Comparison of ENCODE assay signal across 20 mouse cellular contexts in the genomic region with DNA sequence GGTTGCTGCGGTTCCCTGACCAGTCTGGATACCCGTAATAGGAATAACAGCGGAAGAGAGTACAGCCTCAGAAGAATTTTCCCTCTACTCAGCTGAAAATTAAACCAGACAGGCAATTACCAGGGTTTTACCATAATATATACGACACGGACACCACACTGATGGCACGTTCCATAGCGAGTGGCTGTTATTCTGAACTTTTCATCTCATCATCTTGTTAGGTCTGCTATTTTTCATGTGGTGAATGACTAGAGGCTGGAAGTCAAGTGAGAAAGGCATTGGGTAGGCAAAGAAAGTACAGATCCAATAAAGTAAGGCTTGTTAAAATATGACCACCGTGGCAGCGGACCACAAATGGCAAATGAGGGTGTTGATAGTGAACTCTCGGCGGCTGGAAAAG. TPM values are rescaled to one million over a fixed set of nuclear protein-coding genes. Genes with fewer than 3 reads are reported as not detected.
A peak's percentile ranks its signal among the peaks of the same experiment; 100 is the strongest.
DNase-seq lines count a peak whose midpoint lies in the region; ATAC-seq and TF ChIP-seq lines count a peak whose summit lies in the region.
"Had no signal": no experiment of that assay in that cellular context is flagged by ENCODE, and none has a peak within 500 bp of the region (broad histone marks: within the 10 kb centered on the region; RNA-seq: fewer than 3 reads in every experiment).

No protein-coding gene starts in this region.

- no peaks in the 10 kb centered on the region for H3K4me1 ChIP-seq in limb, embryonic 14.5 days (ENCODE audit: control insufficient read depth, insufficient read depth, low read length)
- no peaks in the 10 kb centered on the region for H3K4me1 ChIP-seq in limb, embryonic 10.5 days
- no peaks in the 10 kb centered on the region; the same call in 1 of the 2 replicates for H3K4me1 ChIP-seq in limb, embryonic 15.5 days
- H3K4me1 ChIP-seq: embryonic facial prominence, embryonic 12.5 days; forebrain, embryonic 13.5 days; forebrain, embryonic 15.5 days had no signal

- no peak overlapping the region for H3K9ac ChIP-seq in limb, embryonic 14.5 days (ENCODE audit: low read depth, low read length, severe bottlenecking)
- H3K9ac ChIP-seq in limb, embryonic 15.5 days: no peak overlapping the region
- H3K9ac ChIP-seq: embryonic facial prominence, embryonic 12.5 days; forebrain, embryonic 13.5 days; forebrain, embryonic 15.5 days; forebrain, postnatal 0 days had no signal

- intact Hi-C loops in heart, postnatal 25 days (cut with DNase I): no loop called here

- peak; percentile 68 for DNase-seq in heart, adult 11 months
- no peak for DNase-seq in heart, postnatal 25 days (ENCODE audit: low spot score)
- peak; percentile 15 for DNase-seq in limb, embryonic 14.5 days (ENCODE audit: low spot score)
- DNase-seq in limb, embryonic 10.5 days (ENCODE audit: low spot score): no peak
- no peak for DNase-seq in layer of hippocampus, adult 9-10 months (ENCODE audit: low spot score)
- DNase-seq: adrenal gland, adult 2 months; adrenal gland, postnatal 10 days; adrenal gland, postnatal 25 days; cerebellum, adult 11 months; cerebellum, adult 18-20 months; cerebellum, adult 8-10 months; cerebellum, adult 9-11 months; cerebellum, postnatal 14 days; cerebellum, postnatal 36 days; embryo, embryonic 11 days; forebrain, postnatal 0 days had no signal

- no peaks in the 10 kb centered on the region for H3K9me3 ChIP-seq in limb, embryonic 14.5 days (ENCODE audit: control insufficient read depth, low read length)
- H3K9me3 ChIP-seq in limb, embryonic 10.5 days (replicated peaks): no peaks in the 10 kb centered on the region
- no peaks in the 10 kb centered on the region for H3K9me3 ChIP-seq in limb, embryonic 15.5 days
- H3K9me3 ChIP-seq: embryonic facial prominence, embryonic 12.5 days; forebrain, embryonic 13.5 days; forebrain, embryonic 15.5 days had no signal

- no peaks in the 10 kb centered on the region for H3K27me3 ChIP-seq in limb, embryonic 14.5 days (ENCODE audit: control insufficient read depth, insufficient read depth, low read length)
- no peaks in the 10 kb centered on the region for H3K27me3 ChIP-seq in limb, embryonic 10.5 days (ENCODE audit: low read depth, poor library complexity, severe bottlenecking)
- no peaks in the 10 kb centered on the region for H3K27me3 ChIP-seq in limb, embryonic 15.5 days
- H3K27me3 ChIP-seq: embryonic facial prominence, embryonic 12.5 days; forebrain, embryonic 13.5 days; forebrain, embryonic 15.5 days had no signal

- no peak for TF ChIP-seq POLR2A in limb, embryonic 14.5 days (IDR thresholded peaks at IDR 0.05; ENCODE audit: borderline replicate concordance, extremely low read depth, insufficient read depth, insufficient read length)

- ATAC-seq in limb, embryonic 14.5 days (ENCODE audit: low FRiP score, low read depth): no peak; the same call in 1 of the 2 replicates
- ATAC-seq in limb, embryonic 15.5 days (ENCODE audit: insufficient number of reproducible peaks, low FRiP score, low TSS enrichment, low read depth): 0 out of 2 replicates have a peak, but pooled peaks have one; percentile 48
- ATAC-seq: forebrain, embryonic 13.5 days; forebrain, embryonic 15.5 days; forebrain, postnatal 0 days had no signal

- no peaks in the 10 kb centered on the region for H3K36me3 ChIP-seq in limb, embryonic 14.5 days (ENCODE audit: control insufficient read depth, insufficient read depth, low read length)
- no peaks in the 10 kb centered on the region for H3K36me3 ChIP-seq in limb, embryonic 10.5 days
- no peaks in the 10 kb centered on the region for H3K36me3 ChIP-seq in limb, embryonic 15.5 days
- H3K36me3 ChIP-seq: embryonic facial prominence, embryonic 12.5 days; forebrain, embryonic 15.5 days had no signal

- no peak overlapping the region for H3K27ac ChIP-seq in limb, embryonic 14.5 days (replicated peaks; ENCODE audit: low read depth, low read length)
- no peak overlapping the region for H3K27ac ChIP-seq in limb, embryonic 10.5 days
- no peak overlapping the region for H3K27ac ChIP-seq in limb, embryonic 15.5 days
- H3K27ac ChIP-seq: embryonic facial prominence, embryonic 12.5 days; forebrain, embryonic 13.5 days; forebrain, embryonic 15.5 days had no signal

- H3K4me3 ChIP-seq in limb, embryonic 14.5 days (replicated peaks; ENCODE audit: low read length): no peak overlapping the region
- no peak overlapping the region for H3K4me3 ChIP-seq in limb, embryonic 10.5 days
- H3K4me3 ChIP-seq in limb, embryonic 15.5 days: no peak overlapping the region
- H3K4me3 ChIP-seq: embryonic facial prominence, embryonic 12.5 days; forebrain, embryonic 13.5 days; forebrain, embryonic 15.5 days had no signal

- WGBS in limb, embryonic 14.5 days: 74% methylated on average over 11 of the region's 11 CpGs
- 94% methylated on average over 11 of the region's 11 CpGs for WGBS in limb, embryonic 10.5 days
- 58% methylated on average over 11 of the region's 11 CpGs for WGBS in limb, embryonic 15.5 days

- no peak overlapping the region for H3K4me2 ChIP-seq in limb, embryonic 14.5 days (replicated peaks; ENCODE audit: low read depth, low read length, severe bottlenecking)
- no peak overlapping the region for H3K4me2 ChIP-seq in limb, embryonic 15.5 days
- H3K4me2 ChIP-seq: embryonic facial prominence, embryonic 12.5 days; forebrain, embryonic 13.5 days; forebrain, embryonic 15.5 days had no signal

RNA-seq across cellular contexts. Expression of a gene that starts 37.0 kb away (rescaled TPM):
- total RNA-seq in heart, postnatal 25 days (2021): 10 to 100 TPM; 23.3 to 28.2 TPM
- 23.5 and 23.9 TPM in 2 replicates for polyA plus RNA-seq in limb, embryonic 14.5 days (2012; rRNA removed)
- 41.5 TPM in 2 replicates for polyA plus RNA-seq in limb, embryonic 14.5 days (2014; fragmentation: Nextera tagmentation; extraction: Ambion mirVana)
- polyA plus RNA-seq in limb, embryonic 10.5 days (2016; fragmentation: Nextera tagmentation; extraction: Ambion mirVana): 8.5 and 11.1 TPM in 2 replicates
- 35.1 and 40.1 TPM in 2 replicates for polyA plus RNA-seq in limb, embryonic 15.5 days (2015; fragmentation: Nextera tagmentation; extraction: Ambion mirVana)

Comparison
In these comparisons a context has a peak if more than half of its experiments do, and no peak if none do; other contexts are left out.
1. DNase-seq: peak in heart, adult 11 months (single experiment) and limb, embryonic 14.5 days (single experiment); none in heart, postnatal 25 days (single experiment), limb, embryonic 10.5 days (single experiment) and layer of hippocampus, adult 9-10 months (single experiment).